Mouse (Mus musculus) brain, embryonic 18.5 days (tissue): ENCODE measurements around the gene Car11.

Source experiments
- DNase-seq: peaks from one replicate; pipeline ENCODE4 v3.0.0-alpha.2; 2012; ENCODE audit warnings: low read depth, low spot score

The Car11 gene

GRCm38 (mm10) chr7:45710477-45711191 lies 11.0 kb downstream of the Car11 start:
- no peak for DNase-seq

GRCm38 (mm10) chr7:45711316-45712021 lies 11.8 kb downstream of the Car11 start:
- no peak for DNase-seq

- no peak for DNase-seq
Measured at GRCm38 (mm10) chr7:45712022-45712757, 12.5 kb downstream of the Car11 start.

GRCm38 (mm10) chr7:45713396-45713795 lies 13.8 kb downstream of the Car11 start:
- DNase-seq: no peak

- no peak for DNase-seq
Measured at GRCm38 (mm10) chr7:45713881-45714520, 14.4 kb downstream of the Car11 start.

- DNase-seq: no peak
Measured at GRCm38 (mm10) chr7:45714630-45715089, 15.0 kb downstream of the Car11 start.

- peak; percentile 95 for DNase-seq
Measured at GRCm38 (mm10) chr7:45715090-45715708, 15.6 kb downstream of the Car11 start, which contains the start of gene Rpl18. Gene Rpl18, plus strand, starts transcription at chr7:45715457.

GRCm38 (mm10) chr7:45715741-45716459 lies 16.3 kb downstream of the Car11 start:
- no peak for DNase-seq

- no peak for DNase-seq
Measured at GRCm38 (mm10) chr7:45716460-45716857, 16.8 kb downstream of the Car11 start.

GRCm38 (mm10) chr7:45716952-45717917 lies 17.6 kb downstream of the Car11 start:
- DNase-seq: no peak

GRCm38 (mm10) chr7:45717918-45718297 lies 18.3 kb downstream of the Car11 start, which contains the start of gene Sphk2:
Gene Sphk2, minus strand, starts transcription at chr7:45718002.
- peak; percentile 92 for DNase-seq

- no peak for DNase-seq
Measured at GRCm38 (mm10) chr7:45718331-45718730, 18.7 kb downstream of the Car11 start.

GRCm38 (mm10) chr7:45719180-45719579 lies 19.5 kb downstream of the Car11 start:
- DNase-seq: no peak

GRCm38 (mm10) chr7:45719738-45720412 lies 20.2 kb downstream of the Car11 start:
- no peak for DNase-seq

GRCm38 (mm10) chr7:45720413-45721233 lies 21.0 kb downstream of the Car11 start, which contains the start of gene Fam83e:
Gene Fam83e, plus strand, starts transcription at chr7:45721212.
- DNase-seq: no peak

GRCm38 (mm10) chr7:45721234-45721571 lies 21.6 kb downstream of the Car11 start:
- DNase-seq: no peak

- DNase-seq: no peak
Measured at GRCm38 (mm10) chr7:45721642-45722347, 22.2 kb downstream of the Car11 start.
